Mouse (Mus musculus) T-cell, adult 2 months (primary cell): ENCODE results near the gene Prkaca.

Experiments used
- DNase-seq: peaks from one replicate; pipeline ENCODE4 v3.0.0; 2022; ENCODE audit warnings: low spot score

Prkaca gene

DNA sequence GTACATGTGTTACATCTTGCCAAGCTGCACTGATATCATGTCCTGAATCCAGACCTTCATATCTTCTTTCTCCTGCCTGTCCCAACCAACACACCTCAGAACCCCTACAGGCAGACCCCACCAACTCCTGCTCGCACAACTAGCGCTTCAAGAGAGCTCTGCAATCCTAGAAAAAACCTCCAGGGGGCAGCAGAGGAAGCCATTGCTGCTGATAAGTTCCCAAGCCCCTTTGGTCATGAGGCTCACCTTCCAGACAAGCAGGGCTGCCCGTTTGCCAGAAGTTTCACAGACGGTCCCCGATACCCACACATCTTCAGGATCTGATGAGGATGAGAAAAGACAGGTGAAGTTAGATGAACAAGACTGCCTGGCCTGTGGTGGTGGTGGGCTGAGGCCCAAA, 66.3 kb downstream of the Prkaca start:
- peak; percentile 74 for DNase-seq

DNA sequence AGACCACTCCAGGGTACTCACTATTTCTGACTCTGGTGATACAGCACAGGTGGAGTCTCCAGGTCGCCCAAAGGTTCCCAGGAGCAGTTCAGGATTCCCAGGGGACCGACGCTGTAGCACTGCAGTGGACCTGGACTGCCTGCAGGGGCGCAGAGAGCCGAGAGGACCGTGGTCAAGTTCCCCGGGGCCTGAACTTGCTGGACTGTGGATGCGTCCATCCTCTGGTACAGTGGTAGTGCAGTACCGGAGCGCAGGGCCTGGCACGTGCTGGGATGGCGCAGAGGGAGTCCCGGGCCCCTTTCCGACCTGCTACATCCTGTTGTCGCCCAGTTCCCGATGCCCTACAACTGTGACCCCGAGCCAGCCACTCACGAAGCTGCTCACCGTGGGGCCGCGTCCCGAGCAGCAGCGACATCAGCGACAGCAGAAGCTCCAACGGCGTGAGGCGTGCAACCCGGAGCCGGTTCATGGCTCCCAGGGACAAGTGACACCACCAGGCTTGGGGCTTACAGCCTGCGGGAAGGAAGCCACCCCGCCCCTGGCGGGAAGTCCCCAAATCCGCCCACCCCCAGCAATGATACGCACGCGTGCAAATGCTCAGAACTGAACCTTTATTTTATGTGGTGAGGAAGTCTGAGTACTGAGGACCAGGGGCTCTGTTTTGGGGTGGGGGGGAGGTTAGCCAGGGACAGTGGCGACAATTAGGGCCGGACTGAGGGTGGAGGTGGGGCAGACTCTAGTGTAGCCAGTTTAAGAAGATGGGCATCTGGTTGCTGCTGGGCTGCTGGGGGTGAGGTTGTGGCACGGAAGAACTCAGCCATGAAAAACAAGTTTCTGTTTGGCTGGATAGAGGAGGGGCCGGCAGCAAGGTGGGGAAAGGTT, 69.5 kb downstream of the Prkaca start, which contains the start of gene Il27ra:
TSS of gene Il27ra (minus strand) at position 524 of the 882 bp plus-strand sequence.
- DNase-seq, result peak; percentile 88

DNA sequence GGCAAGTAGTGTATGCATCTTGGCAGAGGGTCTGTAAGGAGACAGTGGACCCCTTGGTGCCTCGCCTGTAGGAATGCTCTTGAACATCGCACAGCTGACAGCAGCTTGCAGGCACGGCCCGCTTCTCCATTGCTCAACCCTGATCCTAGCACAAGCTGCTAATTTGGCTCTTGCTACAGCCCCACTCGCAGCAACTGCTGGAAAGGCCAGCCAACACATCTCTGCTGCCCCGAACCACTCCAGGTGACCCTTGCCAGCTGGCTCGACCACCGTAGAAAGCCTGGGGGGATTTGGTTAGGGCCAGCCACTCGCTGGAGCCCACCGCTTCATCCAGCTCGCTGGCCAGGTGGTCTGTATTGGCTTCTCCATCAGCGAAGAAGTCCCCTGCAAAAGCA, 70.2 kb downstream of the Prkaca start:
- no peak for DNase-seq

DNA sequence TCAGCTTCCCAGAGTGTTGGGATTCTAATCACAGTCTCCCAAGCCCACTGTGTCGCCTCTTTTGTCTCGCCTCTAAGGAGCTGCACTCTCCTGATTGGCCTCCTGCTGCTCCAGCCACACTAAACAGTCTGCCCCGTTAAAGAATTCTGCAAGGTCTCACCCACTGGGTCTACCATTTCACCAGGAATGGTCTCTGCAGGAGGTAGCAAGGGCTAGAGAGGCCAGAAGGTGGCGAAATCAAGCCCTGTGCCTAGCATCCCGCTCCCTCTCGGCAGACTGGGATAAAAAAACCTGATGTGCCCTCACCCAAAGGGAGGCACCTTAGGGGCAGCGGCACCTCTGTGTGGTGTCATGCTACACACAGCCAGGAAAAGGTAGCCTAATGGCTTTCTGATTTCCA, 71.3 kb downstream of the Prkaca start:
- DNase-seq, result no peak

DNA sequence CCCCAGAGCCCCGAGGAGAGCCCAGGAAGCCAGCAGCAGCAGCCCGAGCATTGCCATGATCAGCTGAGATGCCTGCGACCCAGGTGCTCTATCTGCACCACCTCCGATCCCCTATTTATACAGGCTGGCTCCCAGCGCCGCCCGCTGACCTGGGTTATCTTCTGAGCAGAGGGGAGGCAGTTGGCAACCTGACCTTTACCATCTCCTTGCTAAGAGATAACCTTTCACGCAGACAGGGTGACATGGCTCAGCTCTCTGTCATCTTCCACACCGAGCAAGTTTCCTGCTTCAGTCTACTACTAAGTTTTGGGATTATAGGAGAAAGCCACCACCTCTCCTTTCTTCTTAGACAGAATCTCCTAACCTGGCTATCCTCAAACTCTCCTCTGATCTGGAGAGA, 72.1 kb downstream of the Prkaca start, which contains the start of gene Rln3:
TSS of gene Rln3 (minus strand) at position 101 of the 400 bp plus-strand sequence.
- DNase-seq, result no peak
